Mouse (Mus musculus) left cerebral cortex, postnatal 14 days (tissue): ENCODE data around the gene Arpc1a. TPM values are rescaled to one million over a fixed set of nuclear protein-coding genes. Genes with fewer than 3 reads are reported as not detected.
"Not testable (repeated sequence)": the region's sequence is repeated elsewhere in the genome, so short reads cannot be mapped to it uniquely, and the experiment has no call there.

ENCODE experiments used
- DNase-seq, 2 experiments: peaks; one replicate each; pipeline ENCODE4 v3.0.0; 2021 to 2022; ENCODE audit warnings: low spot score in 2 of 2, mixed read lengths in 1 of 2
- intact Hi-C: fragments of 180-260 bp; cut with DNase I; formaldehyde crosslinking; loops from one replicate; pipeline ENCODE4 v1.15.1; 2025
- long read RNA-seq, 2 experiments: library from polyadenylated mRNA; stranded (forward); transcript quantifications; one replicate each; pipeline ENCODE4 v2.0.0; 2021
- total RNA-seq, 2 experiments: library from RNA; stranded (reverse); gene quantifications; 2 replicates each; pipeline ENCODE4 v1.2.3; 2021

The Arpc1a gene
- 100 to 1,000 TPM; 202 to 205 TPM for total RNA-seq
- long read RNA-seq, experiment 1, transcript Arpc1a-205 (3 exons, 926 nt) = minor isoform, 10 of 319 reads
- long read RNA-seq, experiment 1, transcript Arpc1a-201 (10 exons, 1,632 nt) = major isoform, 230 of 319 reads
- long read RNA-seq, experiment 1, partial matches to known transcripts = 70 of 319 reads
- long read RNA-seq, experiment 1, other reads (novel, unspliced or antisense) = 9 of 319 reads
- long read RNA-seq, experiment 2, transcript Arpc1a-201 (10 exons, 1,632 nt) = major isoform, 180 of 259 reads
- long read RNA-seq, experiment 2, partial matches to known transcripts = 66 of 259 reads
- long read RNA-seq, experiment 2, other reads (novel, unspliced or antisense) = 9 of 259 reads

DNA sequence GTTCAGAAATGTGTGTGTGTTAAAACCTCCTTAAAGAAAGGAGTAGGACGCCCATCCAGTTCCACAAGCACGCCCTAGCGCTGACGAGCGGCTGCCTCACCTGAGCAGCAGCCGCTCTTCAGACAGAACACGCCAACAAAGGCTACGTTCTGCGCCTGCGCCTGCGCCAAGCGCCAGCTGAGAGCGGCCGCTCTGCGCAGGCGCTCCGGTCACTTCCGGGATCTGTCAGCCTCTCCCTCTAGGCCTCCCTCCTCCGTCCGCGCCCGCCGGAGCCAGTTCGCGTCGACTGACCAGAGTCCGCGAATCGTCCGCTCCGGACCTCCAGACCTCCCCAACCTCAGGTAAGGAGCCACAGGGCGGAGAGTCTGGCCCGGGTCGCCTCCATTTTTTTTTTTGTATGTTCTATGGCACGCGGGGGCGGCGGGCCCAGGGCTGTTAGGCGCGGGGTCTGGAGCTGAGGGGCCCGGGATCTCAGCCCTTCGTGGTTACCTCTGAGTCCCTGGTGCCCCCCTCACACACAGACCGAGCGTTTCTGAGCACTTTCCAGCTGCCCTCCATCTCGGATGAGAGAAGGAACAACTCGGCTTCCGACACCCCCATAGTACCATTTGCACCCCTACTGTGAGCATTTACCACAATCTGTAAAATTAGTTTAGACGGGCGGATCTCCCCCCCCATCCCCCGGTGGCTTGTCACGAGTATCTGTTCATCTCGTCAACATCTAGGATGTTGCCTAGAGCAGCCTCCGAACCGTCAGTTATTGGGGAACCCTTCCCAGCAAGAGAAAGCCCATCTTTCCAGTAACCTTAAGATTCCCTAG, at the start of gene Arpc1a, which contains the start of gene Kpna7:
Gene Arpc1a, plus strand, starts transcription at position 199 of the 820 bp plus-strand sequence.
Gene Kpna7, minus strand, starts transcription at position 399 of the 820 bp plus-strand sequence.
- intact Hi-C loops = no loop called here
- DNase-seq = peak; percentile 90 to 93

DNA sequence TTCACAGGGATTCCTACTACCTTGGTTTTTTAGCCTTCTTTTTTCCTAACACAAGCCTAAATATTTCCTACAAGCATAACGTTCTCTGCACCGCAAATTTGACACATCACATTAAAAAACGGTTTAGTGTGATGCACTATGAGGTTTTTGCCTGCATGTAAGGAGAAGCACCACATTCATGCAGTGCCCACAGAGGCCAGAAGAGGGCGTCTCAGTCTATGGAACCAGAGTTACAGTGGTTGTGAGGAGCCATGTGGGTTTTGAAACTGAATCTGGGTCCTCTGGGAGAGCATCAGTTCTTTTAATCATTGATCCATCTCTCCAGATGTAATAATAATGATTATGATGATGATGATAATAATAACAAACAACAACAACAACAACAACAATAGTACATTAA, 42.0 kb upstream of the Arpc1a start:
- intact Hi-C loops = no loop called here
- DNase-seq = peak; percentile 4 to 16

DNA sequence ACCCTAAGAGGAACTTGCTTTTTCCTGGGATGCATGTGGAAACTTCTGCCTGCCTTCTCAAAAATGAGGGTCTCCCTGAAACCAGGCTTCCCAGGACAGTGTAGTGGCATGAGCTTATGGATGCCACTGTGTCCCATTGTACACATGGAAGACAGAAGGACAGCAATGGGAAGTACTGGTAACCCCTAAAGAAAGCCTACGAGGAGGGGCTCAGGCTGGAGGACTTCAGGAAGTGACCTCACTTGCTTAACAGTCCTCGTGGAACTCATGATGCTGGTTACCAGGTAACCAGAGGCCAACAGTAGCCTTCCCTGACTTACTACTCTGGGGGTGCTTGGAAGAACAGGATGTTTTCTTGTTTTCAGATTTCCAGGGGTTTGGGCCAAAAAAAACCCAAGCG, 40.9 kb upstream of the Arpc1a start, which contains the start of gene 1700018F24Rik:
Gene 1700018F24Rik, plus strand, starts transcription at position 301 of the 400 bp plus-strand sequence.
- intact Hi-C loops, DNase-seq: not testable (repeated sequence)

DNA sequence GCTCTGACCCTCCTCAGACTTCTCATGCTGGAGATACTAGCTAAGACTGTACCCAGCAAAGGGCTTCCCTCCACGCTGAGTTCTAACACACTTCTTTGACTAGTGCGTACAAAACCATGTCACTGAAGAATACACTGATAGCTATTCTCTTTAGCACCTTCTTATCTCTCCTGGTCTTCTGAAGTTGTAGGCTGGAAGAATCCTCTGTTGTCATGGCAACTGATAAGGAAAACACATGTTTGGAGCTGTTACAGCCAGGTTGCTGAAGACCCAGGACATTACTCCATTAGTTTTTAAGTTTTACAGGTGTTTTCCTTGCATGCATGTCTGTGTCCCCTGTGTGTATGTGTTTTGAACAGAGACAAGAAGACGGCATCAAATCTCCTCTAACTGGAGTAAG, 29.4 kb upstream of the Arpc1a start:
- intact Hi-C loops, DNase-seq: not testable (repeated sequence)

DNA sequence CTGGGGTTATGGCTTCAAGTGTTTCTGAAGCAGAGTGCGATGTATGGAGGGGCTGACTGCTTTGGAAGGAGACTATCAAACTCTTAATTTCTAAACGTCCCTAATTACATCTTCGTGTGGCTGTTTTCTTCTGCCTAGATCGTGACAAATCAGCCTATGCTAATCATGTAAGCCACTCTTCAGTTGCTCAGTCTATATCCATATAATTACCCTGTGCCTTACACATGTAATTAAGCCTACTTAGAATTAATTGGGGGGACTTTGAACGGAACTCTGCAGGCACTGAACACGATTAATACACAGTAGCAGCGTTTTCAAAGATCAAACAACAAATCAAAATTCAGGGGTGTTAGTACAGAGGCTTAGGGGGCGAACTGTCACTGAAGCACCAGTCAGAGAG, 25.7 kb upstream of the Arpc1a start:
- intact Hi-C loops = no loop called here
- DNase-seq = no peak

DNA sequence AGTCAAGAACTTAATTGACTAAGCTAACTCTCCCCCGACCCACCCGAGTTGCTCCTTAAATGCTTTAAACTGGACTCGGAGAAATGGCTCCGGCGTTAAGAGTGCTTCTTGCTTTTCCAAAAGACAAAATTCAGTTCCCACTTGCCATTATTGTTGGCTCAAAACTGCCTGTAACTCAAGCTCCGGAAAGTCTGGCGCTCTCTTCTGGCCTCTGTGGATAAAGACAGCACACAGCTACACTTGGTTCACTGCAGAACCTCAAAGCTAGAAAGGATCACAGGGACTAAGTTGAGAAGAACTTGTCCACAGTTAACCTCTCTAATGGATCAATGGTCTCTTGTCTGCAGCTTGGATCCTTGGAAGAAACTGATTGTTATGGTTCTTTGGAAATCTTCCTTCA, 24.9 kb upstream of the Arpc1a start:
- intact Hi-C loops = no loop called here

DNA sequence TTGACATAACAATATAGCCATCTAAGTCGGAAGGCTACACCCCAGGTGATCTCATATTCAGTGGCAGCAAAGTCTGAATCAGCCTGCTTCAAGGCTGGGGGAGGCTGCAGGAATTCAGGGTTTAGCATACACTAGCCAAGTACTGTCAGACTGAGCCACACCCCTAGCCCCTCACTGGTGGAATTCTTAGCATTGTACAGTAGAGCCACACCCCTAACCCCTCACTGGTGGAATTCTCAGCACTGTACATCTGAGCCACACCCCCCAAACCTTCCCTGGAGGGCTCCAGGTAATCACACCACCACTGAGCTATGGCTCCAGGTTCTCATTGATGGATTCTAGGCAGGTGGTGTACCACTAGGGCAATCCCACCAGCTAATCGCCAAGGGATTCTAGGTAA, 24.1 kb upstream of the Arpc1a start:
- intact Hi-C loops = no loop called here
- DNase-seq = no peak

More for the DNA sequence above, 24.9 kb upstream of the Arpc1a start:
- no peak for DNase-seq

DNA sequence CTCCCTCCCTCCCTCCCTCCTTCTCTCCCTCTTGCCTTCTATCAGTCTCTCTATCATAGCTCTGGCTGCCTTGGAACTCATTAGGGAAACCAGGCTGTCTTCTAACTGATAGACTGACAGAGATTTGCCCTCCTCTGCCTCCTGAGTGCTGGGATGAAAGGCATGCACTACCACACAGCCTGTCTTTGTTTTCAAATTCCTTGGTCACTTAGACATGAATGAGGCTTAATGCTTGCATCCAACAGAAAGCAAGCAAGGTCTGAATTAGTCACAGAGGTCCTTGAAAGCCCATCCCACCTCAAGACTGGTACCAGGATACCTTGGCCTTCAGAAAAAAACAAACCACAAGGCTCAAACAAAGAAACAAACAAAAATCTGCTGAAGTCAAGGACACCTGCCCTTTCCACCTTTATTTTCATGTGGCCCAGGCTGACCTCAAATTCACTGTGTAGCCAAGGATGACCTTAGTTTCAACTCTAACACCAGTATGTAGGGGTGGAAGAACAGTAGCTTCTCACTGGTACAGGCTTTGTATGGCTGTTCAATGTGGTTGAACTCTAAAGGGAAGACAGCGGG, 18.8 kb upstream of the Arpc1a start:
- intact Hi-C loops = loop anchor here (10.0 kb wide), 1 partner anchor 60 kb away; no protein-coding TSS in a partner anchor
- no peak for DNase-seq

DNA sequence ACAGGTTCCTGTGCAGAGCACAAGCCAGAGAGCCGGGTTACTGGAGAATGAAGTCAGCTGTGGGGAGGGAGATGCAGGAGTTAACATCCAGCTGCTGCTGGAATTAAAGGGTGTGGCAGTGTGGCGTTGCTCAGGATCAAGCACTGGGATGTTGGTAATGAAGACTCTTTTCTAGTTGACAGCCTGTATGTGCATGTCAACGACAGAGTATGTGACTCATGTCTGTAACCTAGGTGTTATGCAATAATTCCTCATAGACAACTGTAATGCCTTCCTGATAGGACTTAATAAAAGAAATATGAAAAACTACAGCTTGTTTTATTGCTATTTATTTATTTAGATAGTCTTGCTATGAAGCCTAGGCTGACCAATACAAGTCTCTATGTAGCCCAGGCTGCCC, 14.8 kb upstream of the Arpc1a start:
- intact Hi-C loops = loop anchor here (10.0 kb wide), 1 partner anchor 64 kb away; no protein-coding TSS in a partner anchor
- no peak for DNase-seq

DNA sequence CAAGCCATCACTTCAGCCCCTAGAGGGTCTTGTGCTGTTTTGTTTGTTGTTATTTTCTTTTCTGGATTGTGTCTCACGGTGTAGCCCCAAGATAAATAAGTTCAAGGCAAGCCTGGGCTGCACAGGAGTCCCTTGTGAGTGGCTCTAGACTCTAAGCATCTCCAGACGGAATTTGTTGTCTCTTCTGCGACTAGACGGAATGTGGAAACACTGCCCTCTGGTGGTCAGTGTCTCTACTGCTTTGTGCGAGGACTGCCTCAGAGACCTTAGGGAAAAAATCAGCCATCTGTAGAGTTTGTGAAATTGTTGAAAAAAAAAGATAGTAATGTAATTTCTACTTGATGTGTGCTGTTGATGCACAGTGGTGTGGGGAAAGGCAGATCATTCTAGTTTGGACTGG, 13.9 kb upstream of the Arpc1a start:
- DNase-seq = peak; percentile 78 to 87
- intact Hi-C loops = loop anchor here (10.0 kb wide), 1 partner anchor 65 kb away; no protein-coding TSS in a partner anchor

DNA sequence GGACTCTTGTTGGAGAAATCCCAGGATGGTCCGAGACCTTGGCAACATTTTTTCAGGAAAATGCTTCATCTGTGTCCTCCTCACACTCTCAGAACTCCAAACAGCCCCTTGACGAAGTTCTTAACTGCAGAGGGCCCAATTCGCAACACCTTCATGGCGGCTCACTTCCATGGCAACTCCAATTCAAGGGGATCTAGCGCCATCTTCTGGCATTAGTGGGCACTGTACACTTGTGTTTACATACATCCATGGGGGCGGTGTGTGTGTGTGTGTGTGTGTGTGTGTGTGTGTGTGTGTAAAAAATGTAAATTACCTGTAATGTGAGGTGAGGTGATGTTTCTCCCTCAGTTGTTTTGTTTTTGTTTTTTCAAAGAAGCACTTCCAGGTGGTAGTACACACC, 12.3 kb upstream of the Arpc1a start:
- intact Hi-C loops = no loop called here
- DNase-seq = no peak

DNA sequence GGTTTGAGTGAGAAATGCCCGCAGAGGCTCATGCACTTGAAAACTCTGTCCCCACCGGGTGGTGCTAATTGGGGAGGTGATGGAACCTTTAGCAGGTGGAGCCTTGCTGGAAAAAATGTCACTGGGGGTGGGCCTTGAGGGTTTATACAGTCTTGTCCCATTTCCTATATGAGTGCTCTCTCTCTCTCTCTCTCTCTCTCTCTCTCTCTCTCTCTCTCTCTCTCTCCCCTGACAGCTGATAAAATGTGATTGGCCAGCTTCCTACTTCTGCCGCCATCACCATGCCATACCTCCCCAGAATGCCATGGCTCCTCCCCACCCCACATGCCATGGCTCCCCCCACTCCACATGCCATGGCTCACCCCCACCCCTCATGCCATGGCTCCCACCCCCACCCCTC, 8.5 kb upstream of the Arpc1a start:
- no peak for DNase-seq
- intact Hi-C loops = no loop called here

DNA sequence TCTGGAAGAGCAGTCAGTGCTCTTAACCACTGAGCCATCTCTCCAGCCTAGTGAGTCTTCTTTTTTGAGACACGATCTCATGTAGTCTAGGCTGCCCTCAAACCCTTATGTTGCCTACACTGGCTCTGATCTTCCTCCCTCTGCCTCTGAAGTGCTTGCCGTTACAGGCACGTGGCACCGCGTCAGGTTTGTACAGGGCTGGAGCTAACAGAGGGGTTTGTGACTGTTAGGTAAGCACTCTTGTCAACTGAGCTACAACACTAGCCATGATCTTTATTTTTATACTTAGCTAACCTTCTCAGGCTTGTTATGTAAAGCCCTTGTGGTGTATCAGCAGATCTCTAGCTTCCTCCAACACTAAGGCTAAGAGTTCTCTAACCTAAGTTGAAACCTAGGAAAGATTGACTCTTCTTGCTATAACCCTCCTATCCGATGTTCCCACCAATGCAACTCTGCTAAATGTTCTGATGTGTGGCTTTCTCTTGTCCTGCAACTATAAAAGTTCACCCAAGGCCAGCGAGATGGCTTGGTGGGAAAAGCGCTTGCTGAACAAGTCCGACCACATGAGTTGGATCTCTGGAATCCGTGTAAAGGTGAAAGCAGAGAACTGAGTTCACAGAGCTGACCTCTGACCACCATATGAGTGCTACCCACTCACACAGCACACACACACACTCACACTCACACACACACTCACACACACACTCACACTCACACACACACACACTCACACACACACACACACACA, 1.6 kb upstream of the Arpc1a start:
- intact Hi-C loops = no loop called here
- DNase-seq = no peak

DNA sequence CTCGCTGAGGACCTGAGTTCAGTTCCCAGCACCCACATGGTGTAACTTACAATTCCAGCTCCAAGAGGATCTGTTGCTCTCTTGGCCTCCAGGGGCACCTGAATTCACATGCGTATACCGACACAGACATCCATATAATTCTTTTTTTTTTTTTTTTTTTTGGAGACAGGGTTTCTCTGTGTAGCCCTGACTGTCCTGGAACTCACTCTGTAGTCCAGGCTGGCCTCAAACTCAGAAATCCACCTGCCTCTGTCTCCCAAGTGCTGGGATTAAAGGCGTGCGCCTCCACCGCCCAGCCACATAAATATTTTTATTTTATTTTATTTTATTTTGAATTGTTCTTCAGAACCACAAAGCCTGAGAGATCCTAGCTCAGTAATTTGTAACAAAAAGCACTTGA, 429 bp upstream of the Arpc1a start:
- intact Hi-C loops, DNase-seq: not testable (repeated sequence)

DNA sequence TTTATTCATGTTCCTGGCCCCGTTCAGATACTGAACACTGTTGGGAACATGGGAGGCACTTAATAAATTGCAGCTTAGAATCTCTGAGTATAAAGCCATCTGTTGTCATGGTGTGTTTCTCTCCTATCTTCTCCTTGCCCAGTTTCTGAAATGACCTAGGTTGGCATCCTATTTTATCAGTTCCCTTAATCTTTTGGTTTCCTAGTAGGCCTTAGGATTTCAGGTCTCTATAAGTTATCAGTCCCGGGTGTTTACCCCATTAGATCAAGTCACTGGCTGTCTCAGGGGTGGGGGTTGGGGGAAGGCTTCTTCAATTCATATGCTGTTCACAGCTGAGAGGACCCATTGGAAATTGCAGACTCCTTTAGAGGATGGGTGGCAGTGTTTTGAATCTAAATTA, 1.2 kb downstream of the Arpc1a start:
- intact Hi-C loops = no loop called here
- no peak for DNase-seq

DNA sequence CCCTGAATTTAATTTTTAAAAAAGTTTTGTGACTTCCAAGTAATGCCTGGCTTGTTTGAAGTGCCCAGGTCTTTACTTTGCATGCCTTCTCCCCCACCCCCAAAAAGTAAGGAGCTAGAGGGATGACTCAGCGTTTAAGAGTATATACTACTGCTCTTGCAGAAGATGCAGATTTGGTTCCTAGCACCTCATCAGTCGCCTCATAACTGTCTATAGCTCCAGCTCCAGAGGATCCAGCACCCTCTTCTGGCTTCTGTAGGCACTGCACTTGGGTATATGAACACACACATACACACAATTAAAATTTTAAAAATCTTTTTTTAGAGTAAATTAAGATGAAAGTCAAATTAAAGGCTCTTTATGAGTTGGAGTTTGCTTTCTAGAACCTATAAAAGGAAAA, 4.6 kb downstream of the Arpc1a start:
- intact Hi-C loops = no loop called here
- no peak for DNase-seq

DNA sequence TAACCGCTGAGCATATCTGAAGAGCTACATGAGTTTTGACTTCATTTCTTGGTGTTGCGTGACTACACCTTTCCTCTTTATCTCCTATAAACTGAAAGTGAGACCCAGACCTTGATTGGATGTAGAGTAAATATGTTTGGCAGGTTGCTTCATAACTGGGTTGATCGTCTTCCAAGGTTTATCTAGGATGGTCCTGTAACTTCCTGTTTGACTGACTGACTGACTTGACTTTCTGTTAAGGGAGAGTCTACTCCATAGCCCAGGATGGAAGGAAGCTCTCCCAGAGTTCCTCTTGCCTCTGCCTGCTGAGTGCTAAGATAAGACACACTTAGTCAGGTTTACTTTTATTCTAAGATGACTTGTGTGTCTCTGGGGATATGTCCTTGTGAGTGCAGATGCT, 6.2 kb downstream of the Arpc1a start:
- intact Hi-C loops = no loop called here

DNA sequence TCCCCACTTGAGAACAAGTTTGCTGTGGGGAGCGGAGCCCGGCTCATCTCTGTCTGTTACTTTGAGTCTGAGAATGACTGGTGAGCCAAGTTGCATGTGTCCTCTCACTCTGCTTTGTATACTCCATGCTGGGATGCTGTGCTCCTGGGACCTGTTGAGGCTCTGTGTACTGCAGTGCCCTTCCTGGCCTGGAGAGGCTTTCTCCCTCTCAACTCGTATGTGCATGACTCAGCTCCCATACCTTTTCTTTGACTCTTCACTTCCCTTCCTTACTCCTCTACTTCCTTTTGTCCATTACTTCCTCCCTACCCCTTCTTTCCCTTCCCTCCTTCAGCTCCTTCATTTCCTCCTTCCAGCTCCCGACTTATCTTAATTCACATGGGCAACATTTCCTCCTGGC, 12.6 kb downstream of the Arpc1a start:
- intact Hi-C loops = no loop called here
- no peak for DNase-seq

More for the DNA sequence above, 6.2 kb downstream of the Arpc1a start:
- DNase-seq = no peak

DNA sequence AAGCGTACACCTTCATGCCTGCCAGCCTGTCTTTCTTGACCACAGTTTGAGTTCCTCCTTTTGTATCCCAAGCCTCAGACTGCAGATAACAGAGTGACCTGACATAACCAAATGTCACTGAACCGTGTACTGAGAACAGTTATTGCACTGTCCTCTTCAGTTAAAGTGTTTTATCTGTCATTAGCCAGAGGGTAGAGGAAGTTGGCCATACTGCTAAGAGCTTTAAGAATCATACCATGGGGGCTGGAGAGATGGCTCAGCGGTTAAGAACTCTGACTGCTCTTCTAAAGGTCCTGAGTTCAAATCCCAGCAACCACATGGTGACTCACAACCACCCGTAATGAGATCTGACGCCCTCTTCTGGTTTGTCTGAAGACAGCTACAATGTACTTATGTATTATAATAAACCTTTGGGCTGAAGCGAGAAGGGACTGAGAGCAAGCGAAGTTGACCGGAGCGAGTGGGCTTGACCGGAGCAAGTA, 14.8 kb downstream of the Arpc1a start:
- no peak for DNase-seq
- intact Hi-C loops = no loop called here
